27 mouse cellular contexts compared by ENCODE assay signal in genomic region chr6:127872581-127872980, GRCm38 (mm10). TPM values are rescaled to one million over a fixed set of nuclear protein-coding genes. Genes with fewer than 3 reads are reported as not detected.
DNase-seq lines count a peak whose midpoint lies in the region; ATAC-seq and TF ChIP-seq lines count a peak whose summit lies in the region.
"Had no signal": no experiment of that assay in that cellular context is flagged by ENCODE, and none has a peak within 500 bp of the region (broad histone marks: within the 10 kb centered on the region; RNA-seq: fewer than 3 reads in every experiment).

No protein-coding gene starts in this region.

- no peak overlapping the region for H3K4me3 ChIP-seq in hindbrain, embryonic 16.5 days (ENCODE audit: low read length)
- H3K4me3 ChIP-seq in hindbrain, embryonic 10.5 days, result no peak overlapping the region
- no peak overlapping the region for H3K4me3 ChIP-seq in embryonic facial prominence, embryonic 15.5 days (replicated peaks)
- H3K4me3 ChIP-seq: embryonic facial prominence, embryonic 12.5 days; erythroblast, embryonic 14.5 days; forebrain, embryonic 13.5 days; heart, adult 2 months; heart, embryonic 15.5 days had no signal

- ATAC-seq in hindbrain, embryonic 16.5 days, result 0 out of 2 replicates have a peak, but pooled peaks have one; percentile 45
- ATAC-seq in embryonic facial prominence, embryonic 15.5 days (ENCODE audit: insufficient number of reproducible peaks, low FRiP score, low TSS enrichment, low read depth), result no peak
- ATAC-seq: CD4-positive, CD25-positive, alpha-beta regulatory T cell, adult 4 months; forebrain, embryonic 13.5 days; intestine, embryonic 16.5 days had no signal

- 81% methylated on average over 8 of the region's 8 CpGs for WGBS in hindbrain, embryonic 16.5 days
- 90% methylated on average over 8 of the region's 8 CpGs for WGBS in hindbrain, embryonic 10.5 days
- 71% methylated on average over 8 of the region's 8 CpGs for WGBS in embryonic facial prominence, embryonic 15.5 days

- no peaks in the 10 kb centered on the region for H3K36me3 ChIP-seq in hindbrain, embryonic 16.5 days (ENCODE audit: control insufficient read depth, insufficient read depth, low read length)
- H3K36me3 ChIP-seq in hindbrain, embryonic 10.5 days, result no peaks in the 10 kb centered on the region
- no peaks in the 10 kb centered on the region for H3K36me3 ChIP-seq in embryonic facial prominence, embryonic 15.5 days
- H3K36me3 ChIP-seq: embryonic facial prominence, embryonic 12.5 days; G1E; heart, embryonic 15.5 days had no signal

- H3K9ac ChIP-seq in hindbrain, embryonic 16.5 days (ENCODE audit: low read depth, low read length), result no peak overlapping the region
- H3K9ac ChIP-seq in embryonic facial prominence, embryonic 15.5 days, result no peak overlapping the region
- H3K9ac ChIP-seq: embryonic facial prominence, embryonic 12.5 days; forebrain, embryonic 13.5 days; heart, embryonic 15.5 days; hindbrain, embryonic 14.5 days had no signal

- no peak for TF ChIP-seq POLR2A in brain, embryonic 14.5 days (IDR thresholded peaks at IDR 0.05; ENCODE audit: borderline replicate concordance, extremely low read depth, insufficient read depth, insufficient read length, poor library complexity, severe bottlenecking)

- DNase-seq in cerebellum, postnatal 10 days, result peak; percentile 43 to 50
- no peak for DNase-seq in cerebellum, adult 8-10 months
- no peak for DNase-seq in hindbrain, embryonic 10.5 days (ENCODE audit: low spot score)
- peak; percentile 53 for DNase-seq in brain, embryonic 14.5 days (ENCODE audit: low read depth)
- no peak for DNase-seq in adrenal gland, postnatal 4 days (ENCODE audit: low spot score in 2 of 2)
- no peak for DNase-seq in layer of hippocampus, postnatal 36 days
- DNase-seq: adrenal gland, postnatal 10 days; B cell, adult 2 months; cerebellum, adult 18-20 months; cerebellum, postnatal 14 days; embryo, embryonic 11 days; gastrocnemius, postnatal 10 days; heart, adult 2 months; heart, postnatal 14 days had no signal

- TF ChIP-seq CTCF in brain, embryonic 14.5 days (IDR thresholded peaks at IDR 0.05; ENCODE audit: borderline replicate concordance, extremely low read depth, insufficient read depth, insufficient read length), result no peak

- no peak overlapping the region for H3K4me2 ChIP-seq in hindbrain, embryonic 16.5 days (ENCODE audit: low read length)
- H3K4me2 ChIP-seq in embryonic facial prominence, embryonic 15.5 days (replicated peaks), result no peak overlapping the region
- H3K4me2 ChIP-seq: embryonic facial prominence, embryonic 12.5 days; forebrain, embryonic 13.5 days; heart, embryonic 11.5 days; heart, embryonic 15.5 days; hindbrain, embryonic 14.5 days had no signal

- H3K27me3 ChIP-seq in hindbrain, embryonic 16.5 days (replicated peaks; ENCODE audit: control insufficient read depth, insufficient read depth, low read length), result no peaks in the 10 kb centered on the region
- no peaks in the 10 kb centered on the region for H3K27me3 ChIP-seq in hindbrain, embryonic 10.5 days (ENCODE audit: insufficient read depth, poor library complexity, severe bottlenecking)
- H3K27me3 ChIP-seq in embryonic facial prominence, embryonic 15.5 days, result no peaks in the 10 kb centered on the region
- H3K27me3 ChIP-seq: embryonic facial prominence, embryonic 12.5 days; forebrain, embryonic 13.5 days had no signal

- H3K9me3 ChIP-seq in hindbrain, embryonic 16.5 days (ENCODE audit: control insufficient read depth, low read length), result no peaks in the 10 kb centered on the region
- H3K9me3 ChIP-seq in hindbrain, embryonic 10.5 days, result peaks cover 6% of the 10 kb centered on the region; the same call in 1 of the 2 replicates
- H3K9me3 ChIP-seq in embryonic facial prominence, embryonic 15.5 days (replicated peaks), result no peaks in the 10 kb centered on the region
- H3K9me3 ChIP-seq: embryonic facial prominence, embryonic 12.5 days; heart, embryonic 15.5 days had no signal

- no peaks in the 10 kb centered on the region for H3K4me1 ChIP-seq in hindbrain, embryonic 16.5 days (ENCODE audit: control insufficient read depth, insufficient read depth, low read depth, low read length)
- peaks cover 34% of the 10 kb centered on the region for H3K4me1 ChIP-seq in hindbrain, embryonic 10.5 days (replicated peaks)
- peaks cover 78% of the 10 kb centered on the region for H3K4me1 ChIP-seq in embryonic facial prominence, embryonic 15.5 days
- H3K4me1 ChIP-seq: forebrain, embryonic 13.5 days had no signal

- H3K27ac ChIP-seq in hindbrain, embryonic 16.5 days (ENCODE audit: low read depth, low read length), result no peak overlapping the region
- H3K27ac ChIP-seq in hindbrain, embryonic 10.5 days, result no peak overlapping the region
- H3K27ac ChIP-seq in embryonic facial prominence, embryonic 15.5 days (replicated peaks), result peak overlapping the region; percentile 51
- H3K27ac ChIP-seq: embryonic facial prominence, embryonic 12.5 days; forebrain, embryonic 13.5 days; heart, adult 2 months; heart, embryonic 15.5 days; hindbrain, embryonic 14.5 days had no signal

RNA-seq across cellular contexts. Expression of gene Tspan11, which starts 14.8 kb away (rescaled TPM):
- polyA plus RNA-seq in hindbrain, embryonic 16.5 days (2015; fragmentation: Nextera tagmentation; extraction: Ambion mirVana), result 3.2 and 4.2 TPM in 2 replicates
- 6.8 and 15.4 TPM in 2 replicates for polyA plus RNA-seq in hindbrain, embryonic 10.5 days (2016; fragmentation: Nextera tagmentation; extraction: Ambion mirVana)
- polyA plus RNA-seq in brain, embryonic 14.5 days (2012; rRNA removed), result 8.0 and 9.2 TPM in 2 replicates
- 29.6 and 37.8 TPM in 2 replicates for polyA plus RNA-seq in embryonic facial prominence, embryonic 15.5 days (2015; fragmentation: Nextera tagmentation; extraction: Ambion mirVana)
- total RNA-seq in adrenal gland, postnatal 4 days (2021), result 1 to 10 TPM; 9.5 TPM
- 1 to 10 TPM; 1.3 to 2.4 TPM for total RNA-seq in layer of hippocampus, postnatal 36 days (2021)
- total RNA-seq: common myeloid progenitor, adult 5-6 weeks; hematopoietic stem cell, adult 5-6 weeks had no signal
- polyA plus RNA-seq: CD4-positive, CD25-positive, alpha-beta regulatory T cell, adult 4 months; erythroblast, embryonic 14.5 days; G1E had no signal

Comparison
In these comparisons a context has a peak if more than half of its experiments do, and no peak if none do; other contexts are left out.
1. DNase-seq: peak in cerebellum, postnatal 10 days (2 of 2) and brain, embryonic 14.5 days (single experiment); none in cerebellum, adult 8-10 months (single experiment), hindbrain, embryonic 10.5 days (single experiment), adrenal gland, postnatal 4 days (0 of 2) and layer of hippocampus, postnatal 36 days (0 of 2).